Mouse (Mus musculus) spleen, adult 2 months (tissue): ENCODE results near the gene Idi2. TPM values are rescaled to one million over a fixed set of nuclear protein-coding genes. Genes with fewer than 3 reads are reported as not detected.
"Not testable (repeated sequence)": the region's sequence is repeated elsewhere in the genome, so short reads cannot be mapped to it uniquely, and the experiment has no call there.

Experiments
- DNase-seq, 2 experiments: peaks; one replicate each; pipeline versions ENCODE4 v3.0.0 to v3.0.0-alpha.2; 2012 to 2021; ENCODE audit warnings: low spot score in 2 of 2, low read depth in 1 of 2
- H3K27ac ChIP-seq: fragments of 200-500 bp; 2 replicates; pipeline ENCODE4 v1.5.1; 2012; ENCODE audit warnings: low read length, inconsistent platforms; ENCODE audit not compliant: insufficient read depth
- H3K27me3 ChIP-seq: fragments of 200-500 bp; 2 replicates; pipeline ENCODE4 v1.6.1; 2012; ENCODE audit warnings: mild to moderate bottlenecking, moderate library complexity, low read length, inconsistent platforms; ENCODE audit not compliant: control insufficient read depth, insufficient read depth
- H3K36me3 ChIP-seq: fragments of 200-500 bp; 2 replicates; pipeline ENCODE4 v1.6.1; 2012; ENCODE audit warnings: mild to moderate bottlenecking, low read length, inconsistent platforms; ENCODE audit not compliant: control insufficient read depth, insufficient read depth
- H3K4me1 ChIP-seq: fragments of 200-500 bp; 2 replicates; pipeline ENCODE4 v1.6.1; 2011; ENCODE audit warnings: inconsistent platforms; ENCODE audit not compliant: control insufficient read depth, insufficient read depth, insufficient read length
- H3K4me3 ChIP-seq: fragments of 200-500 bp; 2 replicates; pipeline ENCODE4 v1.5.1; 2011; ENCODE audit warnings: mild to moderate bottlenecking, inconsistent platforms; ENCODE audit not compliant: insufficient read depth, insufficient read length; ENCODE audit errors: extremely low read depth
- CTCF ChIP-seq: fragments of 200-500 bp; IDR thresholded peaks from 2 replicates; pipeline ENCODE4 v1.5.1; 2011; ENCODE audit warnings: mild to moderate bottlenecking, inconsistent platforms; ENCODE audit not compliant: insufficient read depth, insufficient read length, insufficient replicate concordance; ENCODE audit errors: extremely low read depth
- POLR2A ChIP-seq: fragments of 200-500 bp; IDR thresholded peaks from 2 replicates; pipeline ENCODE4 v1.6.1; 2011; ENCODE audit warnings: low read depth, low read length, inconsistent platforms
- WGBS: fragments of 180-500 bp; shearing (Covaris S2); methylation state at CpG from one replicate; pipeline ENCODE4 v1.1.7; 2018; 5-methylcytosine and 5-hydroxymethylcytosine counted together
- polyA plus RNA-seq: library from polyadenylated mRNA; depleted of rRNA; stranded (reverse); fragments of >200 nt; gene quantifications from 2 replicates; pipeline ENCODE4 v1.2.3, GENCODE M21; 2012; rRNA removed

The Idi2 gene
- polyA plus RNA-seq, 1 experiment, result not detected

DNA sequence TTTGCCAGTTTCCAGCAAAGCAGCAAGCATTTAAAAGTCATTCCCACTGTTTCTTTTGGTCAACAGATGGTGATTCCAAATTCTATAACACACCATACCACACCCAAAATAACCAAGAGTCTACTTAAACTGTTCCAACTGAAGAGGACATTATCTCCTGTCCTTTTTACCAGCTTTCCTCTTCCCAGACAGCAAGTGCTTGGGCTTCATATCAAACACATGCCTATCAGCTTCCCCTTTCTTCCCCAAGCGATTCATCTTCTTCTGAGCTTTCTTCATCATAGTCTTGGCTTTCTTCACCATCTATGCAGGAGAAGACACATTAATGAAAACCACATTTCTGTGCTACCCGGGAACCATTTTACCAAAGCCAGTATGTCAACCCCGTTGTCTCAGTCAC is 20.3 kb downstream of the Idi2 start:
- Histone ChIP-seq H3K27me3 (no peaks in the 10 kb centered on the region), H3K4me3 (no peak overlapping the region), H3K36me3 (peaks cover 49% of the 10 kb centered on the region), H3K27ac (no peak overlapping the region), H3K4me1 (no peaks in the 10 kb centered on the region)
- 83% methylated on average over 3 of the region's 3 CpGs for WGBS
- no peak for DNase-seq
- TF ChIP-seq CTCF (no peak), POLR2A (no peak)

DNA sequence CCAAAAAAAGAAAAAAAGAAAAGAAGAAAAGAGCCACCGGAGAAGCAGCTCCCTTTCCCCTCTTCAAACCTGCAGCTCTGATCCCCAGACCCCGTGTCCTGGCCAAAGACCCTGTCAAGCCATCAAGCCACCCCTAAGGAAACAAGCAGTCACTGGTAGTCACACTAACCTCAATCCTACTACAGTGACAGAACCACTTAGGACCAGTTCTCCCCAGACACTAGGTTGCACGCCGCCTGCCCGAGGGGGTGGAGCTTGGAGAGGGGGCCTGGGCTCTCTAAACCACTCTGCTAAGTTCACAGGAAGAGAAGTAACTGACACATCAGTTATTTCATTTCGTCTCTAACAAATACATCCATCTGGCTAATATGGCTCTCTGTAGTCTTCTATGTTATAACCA is 39.6 kb downstream of the Idi2 start:
- no peak for DNase-seq
- 86% methylated on average over 6 of the region's 6 CpGs for WGBS
- H3K4me1 ChIP-seq, result no peaks in the 10 kb centered on the region
- no peak overlapping the region for H3K4me3 ChIP-seq
- H3K36me3 ChIP-seq, result peaks cover 27% of the 10 kb centered on the region
- no peak for TF ChIP-seq CTCF
- no peak for TF ChIP-seq POLR2A
- H3K27me3 ChIP-seq, result no peaks in the 10 kb centered on the region
- H3K27ac ChIP-seq, result no peak overlapping the region

DNA sequence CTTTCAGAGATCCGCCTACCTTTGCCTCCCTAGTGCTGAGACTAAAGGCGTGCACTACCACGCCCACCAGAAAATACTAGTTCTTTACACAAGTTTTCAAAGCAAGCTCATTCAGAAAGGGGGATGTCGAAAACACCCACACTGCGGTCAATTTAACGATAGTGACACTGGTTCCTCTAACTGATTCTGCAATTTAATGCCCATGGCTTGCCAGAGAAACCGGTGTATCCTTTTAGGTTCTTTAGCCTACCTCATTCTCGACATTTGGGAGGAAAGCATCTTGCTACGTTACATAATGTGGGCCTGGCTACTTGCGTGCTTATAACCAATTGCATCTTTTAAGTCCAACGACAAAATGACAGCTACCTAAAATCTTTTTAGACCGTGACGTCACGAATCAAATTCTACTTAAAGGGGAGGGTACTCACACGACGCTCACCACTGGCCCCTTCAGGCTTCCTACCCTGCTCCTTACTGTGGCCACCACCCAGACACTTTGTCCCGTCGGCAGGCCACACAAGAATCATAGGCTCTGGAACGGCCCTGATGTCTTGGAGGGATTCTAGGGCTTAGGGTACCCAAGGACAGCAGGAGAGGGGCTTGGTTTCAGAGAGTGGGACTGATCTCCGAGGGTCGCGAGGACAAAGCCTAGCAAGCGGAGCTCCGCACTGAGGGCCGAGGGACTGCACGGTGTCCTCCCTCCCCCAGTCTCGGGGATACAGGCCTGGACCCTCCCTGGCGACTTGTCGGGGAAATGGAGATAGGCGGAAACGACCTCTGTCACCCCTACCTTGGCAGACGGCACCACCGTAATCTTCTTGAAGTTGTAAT is 42.7 kb downstream of the Idi2 start:
- H3K4me1 ChIP-seq, result no peaks in the 10 kb centered on the region
- H3K27ac ChIP-seq, result peak overlapping the region; percentile 41; the same call in 1 of the 2 replicates
- peak in 1 of 2 experiments; percentile 33 for DNase-seq
- H3K4me3 ChIP-seq, result peak overlapping the region; percentile 80
- TF ChIP-seq POLR2A, result no peak
- no peak for TF ChIP-seq CTCF
- under 1% methylated on average over 33 of the region's 33 CpGs for WGBS
- no peaks in the 10 kb centered on the region for H3K27me3 ChIP-seq
- H3K36me3 ChIP-seq, result peaks cover 6% of the 10 kb centered on the region

DNA sequence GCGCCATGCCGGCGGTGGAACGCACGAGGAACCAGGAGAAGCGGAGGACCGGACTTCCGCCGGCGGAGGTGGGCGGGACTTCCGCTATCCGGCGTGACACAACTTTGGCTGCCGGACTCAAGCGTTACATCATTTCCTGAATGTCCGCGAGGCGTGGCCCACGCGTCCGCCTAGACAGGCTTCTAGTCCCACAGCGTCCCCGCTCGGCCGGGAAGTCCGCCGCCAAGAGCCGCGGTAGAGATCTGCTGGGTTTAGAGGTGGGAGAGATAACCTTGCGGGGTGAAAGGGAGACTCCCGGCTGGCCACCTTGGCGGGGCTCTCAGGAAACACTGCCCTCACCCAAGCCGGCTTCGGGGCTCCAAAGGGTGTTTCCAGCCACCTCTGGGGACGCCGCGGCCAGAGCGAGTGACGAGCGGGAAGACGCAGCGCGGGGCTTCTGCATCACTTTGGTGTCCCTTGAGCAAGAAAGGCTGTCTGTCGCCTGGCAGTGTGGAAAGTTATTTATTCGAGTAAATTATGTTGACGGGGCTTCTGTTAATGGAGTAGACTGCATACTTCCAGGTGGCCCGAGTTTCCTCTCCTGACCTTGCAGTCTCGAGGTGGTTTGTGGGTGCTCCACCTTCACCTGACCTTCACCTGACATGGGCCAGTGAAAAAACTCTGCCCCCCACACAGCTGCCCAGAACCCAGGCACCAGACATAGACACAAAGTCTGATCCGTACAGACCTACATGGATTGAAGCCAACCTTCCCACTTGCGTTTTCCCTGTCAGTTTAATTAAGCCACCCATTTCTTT is 43.5 kb downstream of the Idi2 start, which contains the start of gene Gtpbp4:
Gene Gtpbp4 (minus strand): TSS at position 94 of the 797 bp plus-strand sequence.
- Histone ChIP-seq H3K27me3 (no peaks in the 10 kb centered on the region), H3K4me3 (peak within 1 kb of the TSS; percentile 80), H3K27ac (peak within 1 kb of the TSS; percentile 79), H3K4me1 (no peaks in the 10 kb centered on the region), H3K36me3 (peaks cover 2% of the 10 kb centered on the region; the same call in 1 of the 2 replicates)
- 2% methylated on average over 51 of the region's 51 CpGs for WGBS
- DNase-seq, result peak; percentile 93 to 94
- peak; percentile 34; the same call in 1 of the 2 replicates for TF ChIP-seq POLR2A
- peak; percentile 54; the same call in 1 of the 2 replicates for TF ChIP-seq CTCF

DNA sequence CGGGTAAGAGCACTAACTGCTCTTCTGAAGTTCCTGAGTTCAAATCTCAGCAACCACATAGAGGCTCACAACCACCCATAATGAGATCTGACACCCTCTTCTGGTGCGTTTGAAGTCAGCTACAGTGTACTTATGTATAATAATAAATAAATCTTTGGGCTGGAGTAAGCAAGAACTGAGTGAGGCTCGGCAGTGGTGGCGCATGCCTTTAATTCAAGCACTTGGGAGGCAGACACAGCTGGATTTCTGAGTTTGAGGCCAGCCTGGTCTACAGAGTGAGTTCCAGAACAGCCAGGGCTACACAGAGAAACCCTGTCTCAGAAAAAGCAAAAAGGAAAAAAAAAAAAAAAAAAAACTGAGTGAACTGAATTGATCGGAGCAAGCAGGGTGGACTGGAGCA is 44.6 kb downstream of the Idi2 start:
- not testable (repeated sequence) for H3K4me3 ChIP-seq, H3K27ac ChIP-seq, H3K4me1 ChIP-seq, H3K36me3 ChIP-seq, H3K27me3 ChIP-seq, DNase-seq
- WGBS, result 79% methylated on average over 5 of the region's 5 CpGs

DNA sequence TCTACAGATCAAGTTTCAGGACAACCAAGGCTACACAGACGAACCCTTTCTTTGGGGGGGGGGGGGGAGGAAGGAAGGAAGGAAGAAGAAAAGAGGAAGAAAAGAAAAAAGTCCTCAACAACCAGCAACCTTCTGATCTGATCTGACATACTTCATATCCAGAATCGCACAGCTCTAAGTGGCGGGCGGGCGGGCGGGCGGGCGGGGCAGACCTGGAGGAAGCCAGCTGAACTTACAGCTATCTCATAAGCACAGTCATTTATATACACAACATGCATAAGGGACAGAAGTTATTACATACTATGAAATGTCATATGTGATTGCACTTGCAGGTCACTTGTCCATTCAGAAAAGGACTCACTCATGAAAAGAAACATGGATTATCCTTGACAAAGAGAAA is 46.8 kb downstream of the Idi2 start:
- no peak overlapping the region for H3K4me3 ChIP-seq
- H3K27me3 ChIP-seq, result no peaks in the 10 kb centered on the region; the same call in 1 of the 2 replicates
- 62% methylated on average over 8 of the region's 8 CpGs for WGBS
- TF ChIP-seq CTCF (no peak), POLR2A (no peak)
- no peaks in the 10 kb centered on the region for H3K4me1 ChIP-seq
- H3K27ac ChIP-seq, result no peak overlapping the region
- no peaks in the 10 kb centered on the region for H3K36me3 ChIP-seq
- DNase-seq, result no peak

DNA sequence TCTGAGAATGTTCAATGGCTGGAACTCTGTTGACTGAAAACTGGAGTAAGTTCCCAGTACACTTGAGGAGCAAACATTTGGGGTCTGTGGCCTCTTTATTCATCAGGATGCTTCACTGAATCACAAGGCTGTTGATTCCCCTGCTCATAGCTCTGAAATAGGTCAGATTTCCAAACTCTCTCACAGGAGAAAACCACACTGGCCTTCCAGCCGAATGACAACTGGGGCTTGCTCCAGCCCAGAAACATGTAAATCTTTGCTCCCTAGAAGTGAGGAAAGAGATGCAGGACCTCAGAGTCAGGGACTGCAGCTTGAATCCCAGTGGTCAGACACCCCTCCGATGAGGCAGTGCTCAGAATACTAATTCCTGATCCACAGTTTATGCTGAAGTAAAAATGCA is 50.6 kb downstream of the Idi2 start:
- no peaks in the 10 kb centered on the region for H3K36me3 ChIP-seq
- no peak for DNase-seq
- no peaks in the 10 kb centered on the region; the same call in 1 of the 2 replicates for H3K27me3 ChIP-seq
- no peaks in the 10 kb centered on the region for H3K4me1 ChIP-seq
- WGBS, result 89% methylated on average over 2 of the region's 2 CpGs
- no peak overlapping the region for H3K4me3 ChIP-seq
- TF ChIP-seq CTCF, result no peak
- TF ChIP-seq POLR2A, result no peak
- no peak overlapping the region for H3K27ac ChIP-seq

Other genes starting within 250 kb of the Idi2 start
- 11.3 and 18.5 TPM in 2 replicates for gene Wdr37, start 81.0 kb upstream of the Idi2 start, polyA plus RNA-seq
- gene Idi1, start 67.4 kb upstream of the Idi2 start, polyA plus RNA-seq, result 3.5 and 4.3 TPM in 2 replicates
- gene Gm9745, start 4.6 kb upstream of the Idi2 start, polyA plus RNA-seq, result not detected in 2 replicates
- gene Gtpbp4, start 43.2 kb downstream of the Idi2 start, polyA plus RNA-seq, result 5.5 and 6.3 TPM in 2 replicates
- 11.8 and 13.9 TPM in 2 replicates for gene Larp4b, start 141.0 kb downstream of the Idi2 start, polyA plus RNA-seq